Mouse (Mus musculus): ENCODE measurements at regions not wholly inside any gene's neighbourhood (a gene's known extent, or its start where the extent isn't known, plus 50 kb on each side); places are given as distances from the start of the nearest gene placed in this dataset.
A peak's percentile ranks its signal among the peaks of the same experiment; 100 is the strongest.

DNA sequence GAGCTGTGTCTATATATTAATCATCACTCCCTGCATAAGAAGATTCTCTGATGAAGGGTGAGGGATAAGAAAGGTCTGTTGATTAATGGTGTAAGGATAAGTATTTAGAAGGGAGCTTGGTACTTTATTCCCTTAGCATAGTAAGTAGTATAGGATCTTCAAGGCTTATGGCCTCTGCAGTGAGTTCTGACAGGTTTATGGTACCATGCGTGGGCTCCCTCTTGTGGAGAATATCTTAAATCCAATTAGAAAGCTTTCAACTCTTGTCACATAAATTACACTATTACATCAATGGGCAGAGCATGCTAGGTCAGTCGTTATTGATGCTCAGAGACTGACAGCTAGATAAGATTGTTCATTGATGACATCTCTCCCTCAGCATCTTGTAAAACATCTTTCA lies 112.7 kb upstream of the Grin3a start:
- no peak for DNase-seq

DNA sequence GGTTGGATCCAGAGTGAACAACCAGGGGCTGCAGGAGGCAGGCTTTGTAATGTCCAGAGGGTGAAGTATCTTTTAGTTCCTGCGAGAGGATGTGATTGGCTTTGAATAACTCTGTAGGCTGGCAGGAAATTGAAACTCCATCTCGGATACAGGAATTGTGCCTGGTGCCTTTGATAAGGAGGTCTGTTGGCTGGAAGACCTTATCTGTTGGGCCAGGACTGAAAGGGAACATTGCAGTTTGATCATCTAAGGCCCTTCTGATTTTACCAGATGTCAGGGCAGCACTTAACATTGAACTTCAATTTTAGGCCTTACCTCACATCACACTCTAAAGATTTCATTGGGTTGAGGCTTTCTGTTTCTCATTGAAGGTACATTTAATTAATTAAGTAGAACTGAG lies 111.3 kb upstream of the Grin3a start:
- no peak for DNase-seq

DNA sequence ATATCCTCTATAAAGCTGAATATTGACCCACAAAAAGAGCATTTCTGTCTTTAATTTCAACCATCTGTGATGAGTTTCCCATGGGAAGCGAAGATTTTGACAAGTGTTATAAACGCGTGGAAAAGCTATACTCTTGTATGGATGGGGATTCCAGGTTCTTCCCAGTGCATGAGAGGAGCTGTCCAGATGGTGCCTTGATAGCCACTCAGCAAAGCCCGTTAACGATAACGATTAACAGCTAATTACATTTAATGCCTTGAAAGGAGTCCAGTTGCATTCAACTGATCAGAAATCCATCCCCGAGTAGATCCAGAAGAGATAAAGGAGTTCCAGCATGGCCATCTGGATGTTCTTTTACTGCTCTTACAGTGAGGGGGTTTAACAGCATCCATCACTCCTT lies 100.8 kb upstream of the Grin3a start:
- DNase-seq, result no peak

DNA sequence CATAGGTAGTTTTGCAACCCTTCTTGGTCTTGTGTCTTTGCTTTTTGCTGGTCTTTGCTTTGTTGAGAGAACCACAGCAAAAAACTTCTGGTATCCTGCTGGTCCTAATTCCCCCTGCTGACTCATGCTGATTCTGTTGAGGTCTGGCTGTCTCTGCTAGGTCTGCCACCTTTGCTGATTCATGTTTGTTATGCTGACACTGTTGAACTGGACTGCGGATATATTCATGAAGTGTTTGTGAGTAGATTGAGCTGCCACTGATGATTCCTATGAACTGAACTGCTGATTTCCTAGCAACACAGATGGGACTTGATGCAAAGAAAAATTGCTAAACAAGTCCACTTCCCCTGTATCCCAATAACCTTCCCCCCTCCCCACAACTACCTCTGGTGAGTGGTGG lies 91.9 kb upstream of the Grin3a start:
- DNase-seq, result no peak

- DNase-seq, result peak; percentile 27
These were observed 84.1 kb upstream of the Grin3a start for GRCm38 (mm10) chr4:49929636-49930035.

- DNase-seq, result no peak
These were observed 81.5 kb upstream of the Grin3a start for GRCm38 (mm10) chr4:49927045-49927444.

GRCm38 (mm10) chr4:49914221-49914620 lies 68.7 kb upstream of the Grin3a start:
- DNase-seq, result no peak

- DNase-seq, result no peak
These were observed 68.1 kb upstream of the Grin3a start for GRCm38 (mm10) chr4:49913636-49914035.

Measured in adrenal gland, adult 2 months (tissue).